Mouse (Mus musculus) midbrain, embryonic 13.5 days (tissue): ENCODE results near the gene Ago3. TPM values are rescaled to one million over a fixed set of nuclear protein-coding genes. Genes with fewer than 3 reads are reported as not detected.
A peak's percentile ranks its signal among the peaks of the same experiment; 100 is the strongest.

Experiments
- ATAC-seq: fragments of 200-750 bp; cut with Nextera tagmentation; 2 replicates; pipeline ENCODE4 v1.8.0; 2017; ENCODE audit warnings: mild to moderate bottlenecking, moderate TSS enrichment, moderate library complexity
- H3K27ac ChIP-seq: fragments of 300-500 bp; sonication (generic); 2 replicates; pipeline ENCODE4 v1.5.1; 2015; ENCODE audit warnings: inconsistent platforms, mild to moderate bottlenecking, moderate library complexity
- H3K27me3 ChIP-seq: fragments of 300-500 bp; sonication (generic); 2 replicates; pipeline ENCODE4 v1.6.1; 2015; ENCODE audit warnings: mild to moderate bottlenecking, inconsistent platforms
- H3K36me3 ChIP-seq: fragments of 300-500 bp; sonication (generic); 2 replicates; pipeline ENCODE4 v1.6.1; 2015; ENCODE audit warnings: mild to moderate bottlenecking, inconsistent platforms
- H3K4me1 ChIP-seq: fragments of 300-500 bp; sonication (generic); replicated peaks from 2 replicates; pipeline ENCODE4 v1.6.1; 2015; ENCODE audit warnings: inconsistent platforms
- H3K4me2 ChIP-seq: fragments of 300-500 bp; sonication (generic); replicated peaks from 2 replicates; pipeline ENCODE4 v1.6.1; 2015; ENCODE audit warnings: moderate library complexity, mild to moderate bottlenecking, inconsistent platforms
- H3K4me3 ChIP-seq: fragments of 300-500 bp; sonication (generic); replicated peaks from 2 replicates; pipeline ENCODE4 v1.5.1; 2015; ENCODE audit warnings: mild to moderate bottlenecking, inconsistent platforms
- H3K9ac ChIP-seq: fragments of 300-500 bp; sonication (generic); replicated peaks from 2 replicates; pipeline ENCODE4 v1.6.1; 2015; ENCODE audit warnings: mild to moderate bottlenecking, inconsistent platforms
- H3K9me3 ChIP-seq: fragments of 300-500 bp; sonication (generic); 2 replicates; pipeline ENCODE4 v1.6.1; 2016; ENCODE audit warnings: mild to moderate bottlenecking, inconsistent platforms
- WGBS: fragments of 180-500 bp; shearing (Covaris S2); methylation state at CpG from one replicate; pipeline ENCODE4 v1.1.7; 2015; 5-methylcytosine and 5-hydroxymethylcytosine counted together
- polyA plus RNA-seq: library from polyadenylated mRNA; unstranded; fragments of >200 nt; fragmentation: Nextera tagmentation; extraction: Ambion mirVana; gene quantifications from 2 replicates; pipeline ENCODE4 v1.2.1, GENCODE M21; 2015

Gene Ago3
- polyA plus RNA-seq, 1 experiment from 2014 or later: 18.4 TPM

DNA sequence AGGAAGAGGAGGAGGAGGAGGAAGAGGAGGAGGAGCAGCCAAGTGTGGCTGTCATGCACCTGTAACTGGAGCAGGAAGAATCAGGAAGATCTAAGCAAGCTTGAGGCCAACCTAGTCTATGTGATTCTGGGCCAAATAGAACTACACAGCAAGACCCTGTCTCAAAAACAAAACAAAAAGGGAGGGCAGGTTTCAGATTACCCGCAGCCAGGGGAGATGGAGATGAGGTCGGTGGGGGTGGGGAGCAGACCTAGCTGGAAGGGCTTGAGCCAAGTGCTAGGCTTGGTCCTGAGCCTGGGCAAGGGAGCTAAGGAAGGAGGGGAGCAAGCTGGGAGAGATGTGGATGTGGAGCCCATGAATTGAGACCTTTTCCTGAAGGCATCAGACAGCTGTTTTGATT, 122.5 kb downstream of the Ago3 start:
- Histone ChIP-seq H3K4me2 (no peak overlapping the region), H3K9ac (no peak overlapping the region), H3K27me3 (peaks cover 30% of the 10 kb centered on the region), H3K4me1 (peaks cover 9% of the 10 kb centered on the region; the same call in 1 of the 2 replicates), H3K9me3 (no peaks in the 10 kb centered on the region), H3K4me3 (no peak overlapping the region), H3K27ac (no peak overlapping the region), H3K36me3 (no peaks in the 10 kb centered on the region)
- 14% methylated on average over 2 of the region's 2 CpGs for WGBS
- no peak for ATAC-seq

DNA sequence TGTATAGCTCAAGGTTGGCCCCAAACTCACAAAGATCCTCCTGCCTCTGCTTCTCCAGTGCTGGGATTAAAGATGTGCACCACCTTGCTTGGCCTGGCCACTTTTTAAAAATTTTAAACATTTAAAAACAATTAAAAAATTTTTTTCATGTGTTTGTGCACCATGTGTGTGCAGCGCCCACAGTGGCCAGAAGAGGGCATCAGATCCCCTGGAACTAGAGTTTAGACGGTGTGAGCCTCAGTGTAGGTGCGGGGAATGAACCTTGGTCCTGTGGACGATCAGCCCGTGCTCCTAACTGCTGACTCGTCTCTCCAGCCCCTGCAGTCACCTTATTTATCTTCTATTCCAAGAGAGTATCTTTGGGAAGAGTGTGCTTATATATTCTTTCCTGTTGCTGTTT, 123.3 kb downstream of the Ago3 start:
- H3K9me3 ChIP-seq: no peaks in the 10 kb centered on the region
- ATAC-seq: no peak
- H3K36me3 ChIP-seq: no peaks in the 10 kb centered on the region
- H3K4me2 ChIP-seq: no peak overlapping the region
- no peak overlapping the region for H3K4me3 ChIP-seq
- 89% methylated on average over 6 of the region's 6 CpGs for WGBS
- H3K4me1 ChIP-seq: peaks cover 16% of the 10 kb centered on the region
- no peak overlapping the region for H3K9ac ChIP-seq
- no peak overlapping the region for H3K27ac ChIP-seq
- peaks cover 37% of the 10 kb centered on the region for H3K27me3 ChIP-seq

DNA sequence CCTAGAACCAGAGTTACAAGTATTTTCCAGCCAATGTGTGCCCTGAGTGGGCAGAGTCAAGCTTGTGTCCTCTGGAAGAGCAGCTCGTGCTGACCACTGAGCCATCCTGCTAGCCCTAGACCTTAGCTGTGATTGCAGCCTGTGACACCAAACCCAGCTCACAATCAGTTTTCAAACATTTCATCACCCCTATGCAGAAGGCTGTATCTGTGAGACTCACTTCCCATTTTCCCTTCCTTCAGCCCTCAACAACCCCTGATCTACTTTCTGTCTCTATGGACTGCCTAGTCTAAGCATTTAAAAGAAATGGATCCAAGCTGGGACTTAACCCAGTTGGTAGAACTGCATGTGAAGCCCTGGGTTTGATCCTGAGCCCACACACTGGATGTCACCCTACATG, 123.9 kb downstream of the Ago3 start:
- H3K27ac ChIP-seq: no peak overlapping the region
- ATAC-seq: no peak
- peaks cover 20% of the 10 kb centered on the region for H3K4me1 ChIP-seq
- H3K27me3 ChIP-seq: peaks cover 44% of the 10 kb centered on the region
- no peaks in the 10 kb centered on the region for H3K9me3 ChIP-seq
- no peak overlapping the region for H3K9ac ChIP-seq
- 89% methylated on average over 1 of the region's 1 CpGs for WGBS
- H3K4me2 ChIP-seq: no peak overlapping the region
- no peaks in the 10 kb centered on the region for H3K36me3 ChIP-seq
- no peak overlapping the region for H3K4me3 ChIP-seq

DNA sequence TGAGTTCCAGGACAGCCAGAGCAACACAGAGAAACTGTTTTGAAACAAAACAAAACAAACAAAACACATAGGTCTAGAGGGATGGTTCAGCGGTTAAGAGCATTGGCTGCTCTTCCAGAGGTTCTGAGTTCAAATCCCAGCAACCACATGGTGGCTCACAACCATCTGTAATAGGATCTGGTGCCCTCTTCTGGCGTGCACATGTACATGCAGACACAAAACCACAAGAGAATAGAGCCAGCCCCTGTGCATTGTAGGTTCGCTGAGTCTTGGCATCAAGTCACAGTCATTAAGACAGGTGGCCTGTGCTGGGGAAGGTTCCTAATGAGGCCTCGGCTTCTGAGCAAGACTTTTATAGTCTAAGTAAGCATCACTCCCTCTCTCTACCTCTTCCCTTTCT, 125.5 kb downstream of the Ago3 start:
- Histone ChIP-seq H3K9me3 (no peaks in the 10 kb centered on the region), H3K27ac (no peak overlapping the region), H3K27me3 (peaks cover 55% of the 10 kb centered on the region), H3K4me3 (no peak overlapping the region), H3K36me3 (no peaks in the 10 kb centered on the region), H3K4me1 (peaks cover 14% of the 10 kb centered on the region), H3K4me2 (no peak overlapping the region), H3K9ac (no peak overlapping the region)
- ATAC-seq: no peak
- 62% methylated on average over 4 of the region's 4 CpGs for WGBS

DNA sequence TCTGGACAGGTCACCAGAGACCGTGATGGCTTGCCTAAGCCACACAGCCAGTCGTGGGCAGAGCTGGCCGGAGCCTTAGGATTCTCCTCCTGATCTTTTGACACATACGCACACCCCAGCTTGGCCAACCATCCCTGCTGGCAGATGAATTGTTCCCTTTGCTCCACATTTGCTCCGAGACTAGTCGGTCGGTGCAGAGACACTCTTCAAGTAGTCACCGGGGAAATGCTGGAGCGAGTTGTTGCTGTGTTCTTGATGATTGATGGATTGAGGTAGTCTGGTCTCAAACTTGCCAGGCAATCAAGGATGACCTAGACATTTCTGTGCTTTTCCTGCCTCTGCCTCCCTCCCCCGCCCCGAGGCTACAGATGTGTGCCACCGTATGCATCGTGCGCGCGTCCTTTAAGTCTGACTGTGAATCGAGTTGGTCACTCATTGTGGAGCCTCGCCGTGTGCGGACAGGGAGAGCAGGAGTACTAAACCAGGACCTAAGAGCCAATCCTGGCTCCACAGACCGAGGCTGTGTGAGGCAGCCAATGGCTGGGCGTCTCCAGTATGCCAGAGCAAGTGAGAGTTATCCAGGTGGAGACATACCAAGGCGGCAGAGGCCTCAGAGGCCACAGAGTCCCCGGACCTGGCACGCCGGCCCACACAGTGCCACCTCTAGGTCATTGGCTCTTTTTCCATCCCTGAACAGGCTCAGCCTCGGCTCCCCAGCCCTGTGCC, 127.6 kb downstream of the Ago3 start:
- Histone ChIP-seq H3K27me3 (peaks cover 74% of the 10 kb centered on the region), H3K4me2 (peak overlapping the region; percentile 44), H3K9ac (peak overlapping the region; percentile 28; the same call in 1 of the 2 replicates)

DNA sequence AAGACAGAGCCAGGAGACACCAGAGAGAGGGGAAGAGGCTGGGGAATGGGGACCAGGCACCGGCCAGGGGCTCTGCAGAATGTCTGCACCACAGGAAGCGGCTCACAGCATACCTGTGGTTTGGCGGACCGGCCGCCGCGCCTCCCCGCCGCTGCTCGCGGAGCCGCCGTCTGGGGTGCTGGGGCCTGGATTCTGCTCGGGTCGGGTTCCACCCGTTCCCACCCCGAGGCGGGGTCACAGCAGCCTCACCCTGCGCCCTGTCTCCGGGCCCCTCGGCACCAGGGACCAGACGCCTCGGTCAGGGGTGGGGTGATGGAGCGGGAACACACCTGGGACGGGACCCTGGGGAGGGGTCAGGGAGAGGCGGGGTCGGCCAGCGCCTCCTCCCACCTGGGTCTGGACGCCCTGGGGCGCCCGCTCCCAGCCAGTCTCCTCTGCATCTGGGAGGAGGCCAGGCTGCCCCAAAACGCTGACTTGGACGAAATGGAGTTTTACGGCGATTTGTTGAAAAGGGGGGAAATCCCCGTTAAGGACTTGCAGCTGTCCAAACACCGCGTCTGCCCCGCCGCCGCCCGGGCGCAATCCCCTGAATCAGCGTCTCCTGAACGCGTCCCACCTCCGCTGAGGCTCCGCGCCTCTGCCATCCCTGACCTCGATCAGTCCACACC, 128.3 kb downstream of the Ago3 start:
- Histone ChIP-seq H3K27ac (no peak overlapping the region), H3K36me3 (no peaks in the 10 kb centered on the region), H3K4me3 (peak overlapping the region; percentile 25), H3K27me3 (peaks cover 81% of the 10 kb centered on the region), H3K9me3 (no peaks in the 10 kb centered on the region), H3K4me2 (peak overlapping the region; percentile 44), H3K4me1 (peaks cover 25% of the 10 kb centered on the region), H3K9ac (peak overlapping the region; percentile 28; the same call in 1 of the 2 replicates)
- no peak for ATAC-seq
- WGBS: 1% methylated on average over 47 of the region's 50 CpGs

More for the DNA sequence above, 127.6 kb downstream of the Ago3 start:
- no peaks in the 10 kb centered on the region for H3K9me3 ChIP-seq
- no peak overlapping the region for H3K27ac ChIP-seq
- 3% methylated on average over 27 of the region's 27 CpGs for WGBS
- no peaks in the 10 kb centered on the region for H3K36me3 ChIP-seq
- H3K4me1 ChIP-seq: peaks cover 19% of the 10 kb centered on the region
- H3K4me3 ChIP-seq: peak overlapping the region; percentile 25
- ATAC-seq: no peak

DNA sequence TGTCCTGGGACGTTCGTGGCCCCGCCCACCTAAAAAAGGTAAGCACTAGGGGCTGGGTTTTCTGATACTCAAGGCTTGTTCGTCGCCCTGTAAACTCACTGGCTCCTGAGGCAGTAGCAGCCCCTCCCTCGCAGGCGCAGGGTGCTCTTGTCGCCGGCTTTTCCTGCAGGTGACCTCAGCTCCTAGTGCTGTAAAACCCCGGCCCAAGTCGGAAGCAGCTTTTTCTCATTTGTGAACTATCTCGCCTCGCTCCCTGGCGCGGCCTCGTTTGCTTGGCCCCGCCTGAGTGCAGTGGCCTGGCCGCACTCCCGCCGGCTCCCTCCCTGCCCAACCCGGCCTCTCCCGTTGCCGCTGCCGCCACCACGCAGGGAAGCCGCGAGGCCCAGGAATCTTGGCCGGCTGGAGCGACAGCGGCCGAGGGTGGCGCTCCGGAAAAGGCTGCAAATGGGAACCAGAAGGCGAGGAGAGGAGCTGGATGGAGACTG, 132.7 kb downstream of the Ago3 start:
- no peaks in the 10 kb centered on the region for H3K36me3 ChIP-seq
- no peak overlapping the region for H3K27ac ChIP-seq
- peak overlapping the region; percentile 67 for H3K4me2 ChIP-seq
- peak; percentile 24; the same call in 1 of the 2 replicates for ATAC-seq
- no peaks in the 10 kb centered on the region for H3K9me3 ChIP-seq
- peak overlapping the region; percentile 37 for H3K4me3 ChIP-seq
- WGBS: 1% methylated on average over 34 of the region's 34 CpGs
- peaks cover 69% of the 10 kb centered on the region for H3K27me3 ChIP-seq
- peak overlapping the region; percentile 61 for H3K9ac ChIP-seq
- H3K4me1 ChIP-seq: peaks cover 21% of the 10 kb centered on the region

DNA sequence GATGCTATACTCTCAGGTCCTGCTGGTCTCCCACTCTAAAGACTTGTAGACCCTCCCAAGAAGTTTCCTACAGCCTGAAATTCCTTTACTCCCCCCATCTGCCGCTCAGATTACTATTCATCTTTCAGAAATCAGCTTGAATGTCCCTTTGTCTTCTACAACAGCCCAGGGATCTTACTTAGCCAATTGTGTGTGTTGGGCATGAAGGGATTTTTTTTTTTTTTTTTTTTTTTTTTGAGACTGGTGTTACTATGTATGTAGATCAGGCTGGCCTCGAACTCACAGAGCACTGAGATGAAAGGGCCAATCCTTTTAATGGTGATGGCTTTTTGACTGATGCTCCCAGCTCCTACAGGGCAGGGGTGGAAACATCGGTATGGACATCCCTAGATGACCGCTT, 133.4 kb downstream of the Ago3 start:
- no peaks in the 10 kb centered on the region for H3K9me3 ChIP-seq
- H3K36me3 ChIP-seq: no peaks in the 10 kb centered on the region
- H3K27me3 ChIP-seq: peaks cover 67% of the 10 kb centered on the region
- H3K4me2 ChIP-seq: no peak overlapping the region
- ATAC-seq: no peak
- H3K4me3 ChIP-seq: no peak overlapping the region
- WGBS: 43% methylated on average over 4 of the region's 4 CpGs
- H3K4me1 ChIP-seq: peaks cover 14% of the 10 kb centered on the region
- no peak overlapping the region for H3K27ac ChIP-seq
- H3K9ac ChIP-seq: no peak overlapping the region

DNA sequence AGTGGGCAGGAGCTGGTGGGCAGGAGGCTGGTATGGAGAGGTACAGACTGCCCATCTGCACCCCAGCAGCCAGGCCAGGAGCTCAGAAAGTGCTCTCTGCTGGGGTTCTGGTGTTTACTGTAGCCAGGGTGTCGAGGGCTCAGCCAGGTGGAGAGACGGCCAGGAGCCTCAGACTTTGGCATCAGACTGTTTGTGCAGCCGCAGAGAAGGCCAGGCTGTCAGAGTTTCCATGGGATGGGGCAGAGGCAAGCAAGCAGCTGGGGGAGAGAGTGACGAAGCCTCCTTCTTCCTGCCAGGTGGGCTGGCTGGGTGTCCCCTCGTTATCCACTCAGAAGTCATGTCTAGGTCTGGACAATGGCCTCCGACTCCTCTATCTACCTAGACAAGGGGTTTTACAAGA, 134.2 kb downstream of the Ago3 start:
- no peaks in the 10 kb centered on the region for H3K36me3 ChIP-seq
- H3K4me1 ChIP-seq: peaks cover 11% of the 10 kb centered on the region
- no peaks in the 10 kb centered on the region for H3K9me3 ChIP-seq
- no peak for ATAC-seq
- no peak overlapping the region for H3K4me3 ChIP-seq
- no peak overlapping the region for H3K27ac ChIP-seq
- WGBS: 72% methylated on average over 6 of the region's 6 CpGs
- H3K9ac ChIP-seq: no peak overlapping the region
- H3K4me2 ChIP-seq: no peak overlapping the region
- peaks cover 67% of the 10 kb centered on the region for H3K27me3 ChIP-seq

DNA sequence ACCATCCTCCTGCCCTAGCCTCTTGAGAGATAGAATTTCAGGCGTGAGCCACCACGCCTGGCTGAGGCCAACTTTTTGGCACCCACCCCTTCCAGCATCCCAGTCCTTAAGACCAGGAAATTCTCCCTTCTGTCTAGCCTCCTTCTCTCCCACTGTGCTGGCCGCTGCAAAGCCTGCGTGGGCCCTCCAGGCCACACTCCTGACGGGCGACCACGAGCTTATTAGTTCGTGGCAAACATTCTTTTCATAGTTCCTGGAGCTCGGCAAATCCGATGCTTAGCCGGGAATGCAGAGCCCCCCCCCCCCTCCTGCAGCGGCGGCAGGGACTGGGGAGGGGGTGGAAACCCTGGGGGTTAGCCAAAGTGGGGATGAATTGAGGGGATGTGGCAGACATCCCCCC, 138.2 kb downstream of the Ago3 start:
- H3K27ac ChIP-seq: no peak overlapping the region
- no peak overlapping the region for H3K4me3 ChIP-seq
- peaks cover 12% of the 10 kb centered on the region for H3K4me1 ChIP-seq
- H3K9ac ChIP-seq: no peak overlapping the region
- no peak overlapping the region for H3K4me2 ChIP-seq
- no peaks in the 10 kb centered on the region for H3K9me3 ChIP-seq
- WGBS: 21% methylated on average over 13 of the region's 13 CpGs
- ATAC-seq: no peak
- peaks cover 66% of the 10 kb centered on the region for H3K27me3 ChIP-seq
- no peaks in the 10 kb centered on the region for H3K36me3 ChIP-seq

DNA sequence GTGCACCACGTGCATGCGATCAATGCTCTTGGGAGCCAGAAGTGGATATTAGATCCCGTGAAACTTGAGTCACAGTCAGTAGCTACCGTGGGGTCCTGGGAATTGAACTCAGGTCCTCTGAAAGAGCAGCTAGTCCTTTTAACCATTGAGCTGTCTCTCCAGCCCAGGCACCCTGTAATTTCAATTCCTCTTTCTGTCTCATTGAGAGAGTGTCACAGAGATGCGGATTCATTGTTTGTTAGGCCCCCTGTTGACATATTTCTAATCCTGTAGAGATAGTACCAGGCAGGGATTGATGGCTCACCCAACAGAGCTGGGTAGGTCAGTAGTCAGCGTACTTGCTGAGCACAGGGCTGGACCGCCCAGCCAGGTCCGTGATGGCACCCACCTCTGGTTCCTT, 139.0 kb downstream of the Ago3 start:
- WGBS: 84% methylated on average over 8 of the region's 8 CpGs

DNA sequence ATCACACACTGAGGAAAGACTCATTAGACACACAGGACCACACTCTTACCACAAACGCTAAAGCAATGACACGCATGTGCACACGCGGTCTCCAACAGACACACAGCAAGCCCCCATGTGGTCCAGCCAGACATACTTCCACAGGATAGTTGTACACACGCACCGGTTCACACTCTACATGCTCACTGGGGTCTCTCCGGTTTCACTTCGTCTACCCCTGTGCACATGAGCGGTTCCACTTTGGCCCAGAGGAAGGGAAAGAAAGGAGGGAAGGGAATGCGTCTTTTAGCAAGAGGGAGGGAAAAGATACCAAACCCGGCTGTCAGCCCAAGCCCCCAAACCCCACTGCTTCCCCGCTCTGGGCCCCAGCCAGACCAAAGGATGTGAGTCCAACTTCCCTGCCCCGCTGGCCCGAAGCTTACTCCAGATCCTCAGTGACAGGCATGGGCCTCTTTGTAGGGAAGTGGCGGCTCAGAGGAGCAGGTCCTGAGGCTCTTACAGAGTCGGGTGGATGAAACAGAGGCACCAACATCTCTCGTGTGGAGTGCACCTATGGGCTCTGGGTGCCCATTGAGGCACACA, 141.2 kb downstream of the Ago3 start:
- no peak for ATAC-seq
- H3K4me2 ChIP-seq: no peak overlapping the region
- no peak overlapping the region for H3K4me3 ChIP-seq
- H3K27me3 ChIP-seq: peaks cover 75% of the 10 kb centered on the region
- no peaks in the 10 kb centered on the region for H3K36me3 ChIP-seq
- no peaks in the 10 kb centered on the region for H3K9me3 ChIP-seq
- 39% methylated on average over 17 of the region's 17 CpGs for whole genome bisulfite sequencing
- H3K4me1 ChIP-seq: peaks cover 12% of the 10 kb centered on the region; the same call in 1 of the 2 replicates
- no peak overlapping the region for H3K27ac ChIP-seq
- no peak overlapping the region for H3K9ac ChIP-seq

More for the DNA sequence above, 139.0 kb downstream of the Ago3 start:
- ATAC-seq: no peak
- Histone ChIP-seq H3K27me3 (peaks cover 64% of the 10 kb centered on the region), H3K4me3 (no peak overlapping the region), H3K9me3 (no peaks in the 10 kb centered on the region), H3K4me1 (peaks cover 12% of the 10 kb centered on the region; the same call in 1 of the 2 replicates), H3K9ac (no peak overlapping the region), H3K27ac (no peak overlapping the region), H3K4me2 (no peak overlapping the region), H3K36me3 (no peaks in the 10 kb centered on the region)
